Mouse (Mus musculus): ENCODE measurements around the gene Zzz3. TPM values are rescaled to one million over a fixed set of nuclear protein-coding genes. Genes with fewer than 3 reads are reported as not detected.
"Not testable (repeated sequence)": the region's sequence is repeated elsewhere in the genome, so short reads cannot be mapped to it uniquely, and the experiment has no call there.

The Zzz3 gene
- polyA plus RNA-seq, 1 experiment from 2014 or later: 32.9 TPM

DNA sequence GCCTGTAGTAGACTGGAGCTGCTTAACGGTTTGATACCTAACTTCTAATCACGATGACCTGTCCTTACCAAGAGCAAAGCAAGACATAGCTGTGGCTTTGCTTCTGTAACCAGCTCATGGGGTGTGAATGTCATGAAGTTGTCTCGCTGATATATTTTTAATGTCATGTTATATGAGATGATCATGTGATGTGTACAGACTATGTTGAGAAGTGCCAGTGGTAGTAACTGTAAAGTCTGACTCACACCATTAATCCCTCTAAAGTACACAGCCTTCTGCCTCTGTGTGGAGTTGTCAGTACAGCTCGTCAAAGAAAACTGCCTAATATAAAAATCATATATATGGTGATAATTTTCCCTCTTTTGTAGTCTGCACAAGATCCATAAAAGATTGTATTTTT is 63.6 kb downstream of the Zzz3 start:
- not testable (repeated sequence) for ATAC-seq (replicated peaks); H3K27me3 ChIP-seq (replicated peaks); H3K9ac ChIP-seq; H3K4me1 ChIP-seq; H3K4me2 ChIP-seq; H3K4me3 ChIP-seq; H3K27ac ChIP-seq; H3K9me3 ChIP-seq
- WGBS: 93% methylated on average over 4 of the region's 4 CpGs
- H3K36me3 ChIP-seq (replicated peaks): peaks cover 25% of the 10 kb centered on the region; the same call in 1 of the 2 replicates

DNA sequence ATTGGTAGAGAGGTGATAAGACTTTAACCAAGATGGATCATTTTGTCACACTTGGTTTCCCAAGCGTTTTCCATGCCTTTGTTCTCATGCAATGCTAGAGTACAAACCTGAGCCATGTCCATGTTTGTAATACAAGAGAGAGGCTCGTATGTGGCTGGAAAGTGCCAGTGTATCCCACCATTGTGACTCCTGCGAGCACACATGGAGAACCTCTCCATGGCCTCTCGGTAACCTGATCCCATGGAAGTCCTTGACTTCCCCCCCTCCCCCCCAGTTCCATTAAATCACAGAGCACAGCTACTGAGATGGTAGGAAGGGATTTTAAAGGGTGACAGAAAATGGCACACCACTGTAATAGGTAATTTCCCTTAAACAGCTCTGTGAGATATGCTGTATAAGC is 65.5 kb downstream of the Zzz3 start:
- no peak overlapping the region for H3K9ac ChIP-seq
- no peak for ATAC-seq (replicated peaks)
- H3K27ac ChIP-seq: no peak overlapping the region
- peaks cover 20% of the 10 kb centered on the region; the same call in 1 of the 2 replicates for H3K36me3 ChIP-seq (replicated peaks)
- H3K27me3 ChIP-seq (replicated peaks): no peaks in the 10 kb centered on the region
- H3K4me1 ChIP-seq: no peaks in the 10 kb centered on the region
- H3K4me3 ChIP-seq: no peak overlapping the region
- 60% methylated on average over 4 of the region's 4 CpGs for WGBS
- H3K9me3 ChIP-seq: no peaks in the 10 kb centered on the region
- no peak overlapping the region for H3K4me2 ChIP-seq

DNA sequence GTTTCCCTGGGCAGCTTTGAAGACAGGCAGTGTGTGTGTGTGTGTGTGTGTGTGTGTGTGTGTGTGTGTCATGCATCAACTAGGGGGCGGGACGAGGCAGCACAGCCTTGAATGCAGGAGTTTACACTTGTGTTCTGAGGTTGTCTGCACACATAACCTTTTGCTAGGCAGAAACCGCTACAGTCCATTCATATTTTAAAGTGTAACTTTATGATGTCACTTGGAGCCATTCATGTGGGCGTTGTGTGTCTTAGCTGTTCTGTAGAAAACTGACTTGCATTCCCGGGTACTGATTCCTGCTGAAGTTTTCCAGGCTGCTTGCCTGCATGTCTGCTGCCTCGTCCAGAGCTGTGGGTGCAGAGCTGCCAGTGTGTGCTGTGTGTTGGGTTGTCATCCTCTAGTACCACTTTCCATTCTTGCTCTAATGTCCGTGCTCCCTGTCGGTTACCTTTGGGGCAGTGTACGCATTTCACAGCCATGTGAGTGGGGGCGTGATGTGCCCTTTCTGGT is 66.8 kb downstream of the Zzz3 start:
- Histone ChIP-seq H3K4me2 (no peak overlapping the region), H3K27ac (no peak overlapping the region), H3K9ac (no peak overlapping the region), H3K4me1 (no peaks in the 10 kb centered on the region), H3K9me3 (no peaks in the 10 kb centered on the region), H3K36me3 (replicated peaks) (peaks cover 10% of the 10 kb centered on the region; the same call in 1 of the 2 replicates), H3K4me3 (no peak overlapping the region), H3K27me3 (replicated peaks) (no peaks in the 10 kb centered on the region)
- ATAC-seq (replicated peaks): no peak
- 95% methylated on average over 10 of the region's 10 CpGs for WGBS

DNA sequence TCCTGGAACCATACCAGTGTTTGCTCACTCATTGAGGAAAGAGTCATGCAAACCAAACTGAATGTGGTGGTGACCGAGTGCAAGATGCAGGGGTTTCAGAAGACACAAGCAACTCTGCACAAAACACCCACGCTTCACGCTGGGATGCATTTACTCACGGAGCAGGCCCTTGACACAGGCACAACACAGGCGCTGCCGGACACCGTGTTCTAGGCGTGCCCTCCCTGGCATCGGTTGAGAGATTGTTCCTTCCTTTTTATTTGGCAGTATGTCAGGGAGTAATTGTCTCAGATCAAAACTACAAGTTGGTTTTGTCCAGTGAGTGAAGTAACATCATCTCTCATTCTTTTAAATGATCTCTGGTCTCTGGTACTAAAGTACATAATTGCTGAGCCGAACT is 67.6 kb downstream of the Zzz3 start:
- no peaks in the 10 kb centered on the region for H3K9me3 ChIP-seq

DNA sequence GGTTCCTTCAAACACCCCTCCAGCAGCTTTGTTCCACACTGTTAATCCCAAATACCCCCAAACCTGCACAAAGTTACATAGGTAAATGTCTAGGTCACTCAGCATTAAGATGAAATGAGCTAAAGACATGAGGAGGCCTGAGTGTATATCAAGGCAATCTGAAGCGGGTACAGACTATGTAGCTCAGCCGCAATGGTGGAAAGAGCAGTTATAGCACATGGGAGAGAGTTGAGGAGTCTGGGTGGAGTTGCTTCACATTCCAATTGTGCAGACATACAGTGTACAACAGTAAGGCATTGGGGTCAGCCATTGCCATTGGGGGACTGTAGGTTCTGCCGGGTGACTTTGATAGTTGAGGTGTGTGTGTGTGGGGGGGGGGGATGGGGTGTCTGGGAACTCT is 69.2 kb downstream of the Zzz3 start:
- H3K9ac ChIP-seq: no peak overlapping the region
- 95% methylated on average over 3 of the region's 3 CpGs for WGBS
- no peak overlapping the region for H3K4me3 ChIP-seq
- ATAC-seq (replicated peaks): no peak
- no peaks in the 10 kb centered on the region for H3K4me1 ChIP-seq
- H3K9me3 ChIP-seq: no peaks in the 10 kb centered on the region
- no peaks in the 10 kb centered on the region for H3K27me3 ChIP-seq (replicated peaks)
- H3K27ac ChIP-seq: no peak overlapping the region
- 0 out of 2 replicates have a peak, but pooled peaks cover 3% of the 10 kb centered on the region for H3K36me3 ChIP-seq (replicated peaks)
- no peak overlapping the region for H3K4me2 ChIP-seq

More for the DNA sequence above, 67.6 kb downstream of the Zzz3 start:
- Histone ChIP-seq H3K4me2 (no peak overlapping the region), H3K27me3 (replicated peaks) (no peaks in the 10 kb centered on the region), H3K4me3 (no peak overlapping the region), H3K27ac (no peak overlapping the region), H3K9ac (no peak overlapping the region), H3K36me3 (replicated peaks) (0 out of 2 replicates have a peak, but pooled peaks cover 3% of the 10 kb centered on the region), H3K4me1 (no peaks in the 10 kb centered on the region)
- WGBS: 93% methylated on average over 10 of the region's 10 CpGs
- no peak for ATAC-seq (replicated peaks)

DNA sequence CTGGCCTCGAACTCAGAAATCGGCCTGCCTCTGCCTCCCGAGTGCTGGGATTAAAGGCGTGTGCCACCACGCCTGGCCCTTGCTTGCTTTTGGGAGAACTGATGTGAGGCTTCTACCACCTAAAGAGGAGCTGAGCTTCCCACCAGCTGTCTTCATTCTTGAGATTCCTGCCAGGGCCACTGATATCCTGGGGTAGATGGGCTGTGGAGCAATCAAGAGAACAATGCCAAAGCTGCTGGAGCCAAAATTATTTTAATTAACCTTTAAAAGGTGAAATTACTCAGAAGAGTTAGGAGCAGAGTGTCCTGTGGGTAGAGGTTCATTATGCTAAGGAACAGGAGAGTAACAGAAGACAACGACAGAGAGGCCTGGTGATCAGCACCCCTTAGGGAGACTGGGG is 70.1 kb downstream of the Zzz3 start:
- no peak overlapping the region for H3K9ac ChIP-seq
- H3K4me3 ChIP-seq: no peak overlapping the region
- H3K27ac ChIP-seq: no peak overlapping the region
- H3K4me2 ChIP-seq: no peak overlapping the region
- H3K9me3 ChIP-seq: no peaks in the 10 kb centered on the region
- no peak for ATAC-seq (replicated peaks)
- H3K27me3 ChIP-seq (replicated peaks): no peaks in the 10 kb centered on the region
- H3K4me1 ChIP-seq: no peaks in the 10 kb centered on the region
- WGBS: 89% methylated on average over 6 of the region's 6 CpGs
- 0 out of 2 replicates have a peak, but pooled peaks cover 3% of the 10 kb centered on the region for H3K36me3 ChIP-seq (replicated peaks)

DNA sequence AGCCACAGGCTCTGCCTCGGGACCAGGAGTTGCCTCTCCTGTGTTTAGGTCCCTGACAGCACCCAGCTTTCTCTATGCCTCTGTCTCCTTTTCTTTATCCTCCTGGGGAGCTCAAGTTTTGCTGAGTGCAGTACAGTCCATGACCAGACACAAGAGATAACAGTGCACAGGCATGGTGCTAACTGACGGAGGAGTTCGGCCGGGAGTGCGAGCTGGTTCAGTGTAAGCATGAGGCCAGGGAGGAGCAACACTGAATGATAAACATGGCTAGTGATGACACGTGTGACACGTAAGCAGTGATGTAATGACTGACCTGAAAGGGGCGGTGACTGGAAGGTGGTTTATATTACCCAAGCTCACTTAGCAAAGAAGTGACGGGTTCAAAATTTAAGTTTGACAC is 71.6 kb downstream of the Zzz3 start:
- Histone ChIP-seq H3K27ac (no peak overlapping the region), H3K4me3 (no peak overlapping the region), H3K27me3 (replicated peaks) (no peaks in the 10 kb centered on the region), H3K4me1 (no peaks in the 10 kb centered on the region), H3K36me3 (replicated peaks) (0 out of 2 replicates have a peak, but pooled peaks cover 3% of the 10 kb centered on the region), H3K9me3 (no peaks in the 10 kb centered on the region), H3K9ac (no peak overlapping the region), H3K4me2 (no peak overlapping the region)
- 93% methylated on average over 9 of the region's 9 CpGs for WGBS
- no peak for ATAC-seq (replicated peaks)

DNA sequence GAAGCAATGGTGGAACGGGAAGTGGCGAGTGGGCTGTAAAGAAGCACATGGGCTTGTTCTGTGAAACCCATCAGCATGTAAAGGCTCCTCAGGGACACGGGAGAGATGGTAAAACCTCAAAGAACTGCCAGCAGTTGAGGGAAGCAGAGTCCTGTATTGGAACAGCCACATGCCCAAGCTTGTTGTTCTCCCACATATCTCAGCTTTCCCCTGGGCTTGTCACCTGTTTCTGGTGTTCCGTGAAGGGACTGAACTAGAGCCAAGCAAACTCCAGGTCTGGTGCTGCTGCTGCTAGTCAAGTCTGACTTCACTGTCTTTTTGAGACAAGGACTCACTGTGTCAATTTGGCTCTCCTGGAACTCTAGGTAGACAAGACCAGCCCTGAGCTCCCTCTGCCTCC is 72.0 kb downstream of the Zzz3 start:
- 89% methylated on average over 4 of the region's 4 CpGs for WGBS
- H3K27me3 ChIP-seq (replicated peaks): no peaks in the 10 kb centered on the region
- H3K9me3 ChIP-seq: no peaks in the 10 kb centered on the region
- no peak overlapping the region for H3K27ac ChIP-seq
- no peak overlapping the region for H3K4me2 ChIP-seq
- no peak overlapping the region for H3K9ac ChIP-seq
- no peaks in the 10 kb centered on the region for H3K36me3 ChIP-seq (replicated peaks)
- no peaks in the 10 kb centered on the region for H3K4me1 ChIP-seq
- ATAC-seq (replicated peaks): no peak
- no peak overlapping the region for H3K4me3 ChIP-seq

DNA sequence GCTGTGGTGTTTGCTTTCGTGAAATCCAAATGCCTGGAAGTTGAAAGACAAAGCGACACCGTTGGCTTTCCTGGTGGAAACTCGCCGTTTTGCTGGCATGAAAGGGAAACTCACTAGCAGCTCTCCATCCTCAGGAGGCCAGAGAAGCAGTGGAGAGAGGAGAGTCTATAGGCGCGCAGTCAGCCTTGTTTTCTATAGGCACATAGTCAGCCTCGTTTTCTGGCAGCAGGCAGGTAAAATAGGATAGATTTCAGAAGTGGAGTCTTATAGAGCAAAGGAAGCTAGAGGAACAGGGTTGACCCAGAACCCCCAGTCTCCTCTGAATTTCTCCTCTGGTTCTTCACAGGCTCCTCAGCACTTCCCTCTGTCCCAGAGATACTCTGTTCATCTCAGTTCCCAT is 72.8 kb downstream of the Zzz3 start:
- Histone ChIP-seq H3K4me3 (no peak overlapping the region), H3K4me2 (no peak overlapping the region), H3K9me3 (no peaks in the 10 kb centered on the region), H3K4me1 (no peaks in the 10 kb centered on the region), H3K9ac (no peak overlapping the region), H3K27me3 (replicated peaks) (no peaks in the 10 kb centered on the region), H3K36me3 (replicated peaks) (no peaks in the 10 kb centered on the region), H3K27ac (no peak overlapping the region)
- no peak for ATAC-seq (replicated peaks)
- WGBS: 88% methylated on average over 8 of the region's 8 CpGs

DNA sequence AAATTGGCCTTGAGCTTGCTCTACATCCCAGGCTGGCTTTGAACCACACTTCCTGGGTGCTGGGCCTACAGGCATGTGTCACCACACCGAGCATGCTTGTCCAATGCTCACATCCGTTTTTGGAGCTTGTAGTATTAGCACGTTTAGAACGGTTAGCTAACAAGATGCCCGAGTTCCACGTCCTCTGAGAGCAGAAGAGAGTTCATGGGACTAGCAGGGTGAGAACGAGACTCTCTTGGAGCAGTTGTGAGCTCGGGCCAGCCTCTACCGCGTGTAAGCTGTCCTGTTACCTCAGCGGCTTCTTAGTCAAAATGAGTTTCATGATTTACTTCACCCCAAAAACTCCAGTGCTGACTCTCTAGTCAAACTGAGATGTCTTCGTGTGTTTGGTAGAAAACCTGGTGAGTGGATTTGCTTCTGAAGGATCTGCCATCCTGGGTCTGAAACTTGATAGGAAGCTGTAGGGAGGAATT is 73.3 kb downstream of the Zzz3 start:
- Histone ChIP-seq H3K27me3 (replicated peaks) (no peaks in the 10 kb centered on the region), H3K9ac (no peak overlapping the region), H3K4me2 (no peak overlapping the region), H3K4me1 (no peaks in the 10 kb centered on the region), H3K9me3 (no peaks in the 10 kb centered on the region), H3K4me3 (no peak overlapping the region), H3K36me3 (replicated peaks) (no peaks in the 10 kb centered on the region), H3K27ac (no peak overlapping the region)
- 87% methylated on average over 12 of the region's 12 CpGs for WGBS
- ATAC-seq (replicated peaks): no peak

DNA sequence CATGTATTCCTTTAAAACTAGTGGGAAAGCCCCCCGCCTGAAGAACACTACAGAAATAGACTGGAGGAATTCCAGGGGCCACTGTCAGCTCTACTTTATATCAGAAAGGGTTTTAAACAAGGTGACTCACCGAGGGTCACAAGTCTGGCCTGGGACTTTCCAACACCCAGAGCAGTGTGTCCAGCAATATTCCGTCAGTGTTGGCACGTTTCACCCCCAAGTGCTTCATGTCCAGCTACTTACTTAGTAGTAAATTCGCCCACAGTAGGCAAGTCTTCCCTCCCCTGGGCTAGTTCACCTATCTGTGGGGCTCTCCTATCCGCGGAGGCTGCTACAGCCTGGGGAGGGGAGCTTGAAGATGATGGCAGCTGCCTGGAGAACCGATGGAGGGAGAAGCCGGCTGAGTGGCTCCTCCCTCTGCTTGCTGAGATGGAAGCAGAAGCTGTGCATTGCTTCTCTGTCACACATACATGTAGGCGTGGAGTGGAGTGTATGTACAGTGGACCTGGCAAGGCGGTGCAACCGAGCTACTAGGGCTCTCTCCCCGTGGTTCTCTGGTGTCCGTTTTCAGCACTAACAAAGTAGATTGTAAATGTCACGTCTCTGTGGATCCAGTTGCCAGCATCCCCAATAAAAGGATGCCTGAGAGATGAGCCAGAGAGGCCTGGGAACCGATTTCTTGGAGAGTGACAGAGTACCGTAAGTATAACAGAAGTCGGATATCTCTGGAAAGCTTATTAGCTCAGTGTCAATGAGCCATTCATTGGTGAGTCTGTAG is 74.3 kb downstream of the Zzz3 start:
- no peaks in the 10 kb centered on the region for H3K36me3 ChIP-seq (replicated peaks)
- no peaks in the 10 kb centered on the region for H3K27me3 ChIP-seq (replicated peaks)
- H3K9me3 ChIP-seq: no peaks in the 10 kb centered on the region
- H3K4me2 ChIP-seq: no peak overlapping the region
- no peak overlapping the region for H3K9ac ChIP-seq
- H3K4me3 ChIP-seq: no peak overlapping the region
- H3K4me1 ChIP-seq: no peaks in the 10 kb centered on the region
- H3K27ac ChIP-seq: no peak overlapping the region
- WGBS: 80% methylated on average over 18 of the region's 18 CpGs
- ATAC-seq (replicated peaks): no peak

DNA sequence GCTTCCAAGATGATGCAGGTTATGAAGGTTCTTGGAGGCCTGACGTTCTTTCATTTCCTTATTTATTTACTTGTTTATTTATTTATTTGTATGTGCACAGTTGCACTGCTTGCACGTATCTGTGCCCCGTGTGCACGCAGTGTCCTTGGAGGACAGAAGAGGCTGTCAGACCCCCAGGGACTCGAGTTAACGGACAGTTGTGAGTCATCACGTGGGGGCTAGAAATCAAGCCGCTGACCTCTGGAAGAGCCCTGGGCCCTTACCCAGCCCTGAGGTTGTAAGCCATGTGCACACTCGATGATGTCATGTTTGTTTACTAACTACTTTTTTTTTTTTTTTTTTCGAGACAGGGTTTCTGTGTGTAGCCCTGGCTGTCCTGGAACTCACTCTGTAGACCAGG is 75.1 kb downstream of the Zzz3 start:
- 91% methylated on average over 10 of the region's 10 CpGs for WGBS
- H3K4me3 ChIP-seq: no peak overlapping the region
- no peaks in the 10 kb centered on the region for H3K9me3 ChIP-seq
- no peak overlapping the region for H3K4me2 ChIP-seq
- H3K36me3 ChIP-seq (replicated peaks): no peaks in the 10 kb centered on the region
- no peaks in the 10 kb centered on the region for H3K4me1 ChIP-seq
- no peak overlapping the region for H3K27ac ChIP-seq
- H3K9ac ChIP-seq: no peak overlapping the region
- no peaks in the 10 kb centered on the region for H3K27me3 ChIP-seq (replicated peaks)
- no peak for ATAC-seq (replicated peaks)

DNA sequence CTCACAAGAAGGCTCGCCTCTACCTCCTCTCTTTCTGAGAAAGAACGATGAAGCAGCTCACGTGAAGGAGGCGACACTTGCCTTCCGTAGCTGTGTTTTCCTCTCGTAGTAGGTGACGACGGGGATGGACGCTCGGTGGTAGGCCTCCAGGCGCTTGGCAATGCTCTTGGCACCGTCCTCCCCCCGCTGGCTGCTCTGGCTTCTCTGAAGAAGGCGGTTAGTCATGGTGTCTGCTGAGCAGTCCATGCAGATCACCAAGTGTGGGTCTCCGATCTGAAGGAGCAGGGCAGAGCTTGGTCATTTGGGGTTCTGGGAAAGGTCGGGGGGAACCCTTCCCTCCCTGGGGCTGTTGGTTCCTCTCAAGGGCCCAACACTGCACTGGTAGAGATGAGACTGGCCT is 77.4 kb downstream of the Zzz3 start:
- ATAC-seq (replicated peaks): no peak
- WGBS: 86% methylated on average over 16 of the region's 16 CpGs

More for the DNA sequence above, 77.4 kb downstream of the Zzz3 start:
- no peak overlapping the region for H3K9ac ChIP-seq
- H3K4me3 ChIP-seq: no peak overlapping the region
- no peaks in the 10 kb centered on the region for H3K36me3 ChIP-seq (replicated peaks)
- H3K27me3 ChIP-seq (replicated peaks): 0 out of 2 replicates have a peak, but pooled peaks cover 5% of the 10 kb centered on the region
- H3K4me2 ChIP-seq: no peak overlapping the region
- H3K27ac ChIP-seq: no peak overlapping the region
- peaks cover 1% of the 10 kb centered on the region; the same call in 1 of the 2 replicates for H3K4me1 ChIP-seq
- H3K9me3 ChIP-seq: no peaks in the 10 kb centered on the region
